Comparison of ENCODE assay signal across 9 mouse cellular contexts in genomic region chr5:32712221-32713041, GRCm38 (mm10).
A peak's percentile ranks its signal among the peaks of the same experiment; 100 is the strongest.
DNase-seq lines count a peak whose midpoint lies in the region; ATAC-seq and TF ChIP-seq lines count a peak whose summit lies in the region.
"Had no signal": no experiment of that assay in that cellular context is flagged by ENCODE, and none has a peak within 500 bp of the region (broad histone marks: within the 10 kb centered on the region; RNA-seq: fewer than 3 reads in every experiment).

No protein-coding gene starts in this region.

- H3K27me3 ChIP-seq in kidney, postnatal 0 days (ENCODE audit: insufficient read depth, low read length): no peaks in the 10 kb centered on the region
- H3K27me3 ChIP-seq in intestine, embryonic 14.5 days (replicated peaks; ENCODE audit: control insufficient read depth, insufficient read depth, low read length): no peaks in the 10 kb centered on the region

- no peak for ATAC-seq in kidney, postnatal 0 days (replicated peaks; ENCODE audit: low FRiP score, low read depth)
- ATAC-seq in intestine, embryonic 14.5 days (replicated peaks; ENCODE audit: low FRiP score, low TSS enrichment, low read depth): no peak

- no peaks in the 10 kb centered on the region for H3K36me3 ChIP-seq in kidney, postnatal 0 days (ENCODE audit: insufficient read depth, low read length)
- H3K36me3 ChIP-seq in intestine, embryonic 14.5 days (ENCODE audit: control insufficient read depth, insufficient read depth, low read length): no peaks in the 10 kb centered on the region

- H3K4me2 ChIP-seq in kidney, postnatal 0 days (ENCODE audit: low read length): peak overlapping the region; percentile 67; the same call in 1 of the 2 replicates
- H3K4me2 ChIP-seq in intestine, embryonic 14.5 days (ENCODE audit: low read length): peak overlapping the region; percentile 74

- no peaks in the 10 kb centered on the region for H3K9me3 ChIP-seq in kidney, postnatal 0 days (replicated peaks; ENCODE audit: low read length)
- H3K9me3 ChIP-seq in intestine, embryonic 14.5 days (ENCODE audit: control insufficient read depth, low read length): no peaks in the 10 kb centered on the region

- TF ChIP-seq CTCF in kidney, postnatal 0 days (IDR thresholded peaks at IDR 0.05; ENCODE audit: low read depth): no peak
- no peak for TF ChIP-seq CTCF in brain, embryonic 14.5 days (IDR thresholded peaks at IDR 0.05; ENCODE audit: borderline replicate concordance, extremely low read depth, insufficient read depth, insufficient read length)

- H3K9ac ChIP-seq in kidney, postnatal 0 days (ENCODE audit: low read depth, low read length): no peak overlapping the region
- peak overlapping the region; percentile 52; the same call in 1 of the 2 replicates for H3K9ac ChIP-seq in intestine, embryonic 14.5 days (ENCODE audit: low read length)

- 66% methylated on average over 4 of the region's 4 CpGs for WGBS in kidney, postnatal 0 days
- 61% methylated on average over 4 of the region's 4 CpGs for WGBS in intestine, embryonic 14.5 days

- TF ChIP-seq POLR2A in brain, embryonic 14.5 days (IDR thresholded peaks at IDR 0.05; ENCODE audit: borderline replicate concordance, extremely low read depth, insufficient read depth, insufficient read length, poor library complexity, severe bottlenecking): no peak

- no peak overlapping the region for H3K4me3 ChIP-seq in kidney, postnatal 0 days (replicated peaks; ENCODE audit: low read depth, low read length)
- H3K4me3 ChIP-seq in intestine, embryonic 14.5 days (ENCODE audit: low read depth, low read length): peak overlapping the region; percentile 57; the same call in 1 of the 2 replicates

- 0 out of 2 replicates have a peak overlapping the region, but pooled peaks have one; percentile 92 for H3K27ac ChIP-seq in kidney, postnatal 0 days
- peak overlapping the region; percentile 92; the same call in 1 of the 2 replicates for H3K27ac ChIP-seq in intestine, embryonic 14.5 days (ENCODE audit: low read depth)

- DNase-seq in kidney, postnatal 0 days (ENCODE audit: low spot score): no peak
- DNase-seq in kidney, adult 9 months: no peak
- peak; percentile 13 for DNase-seq in brain, embryonic 14.5 days (ENCODE audit: low read depth)
- peak; percentile 49 for DNase-seq in intestine, embryonic 14.5 days (ENCODE audit: low spot score)
- peak; percentile 12 for DNase-seq in neural tube, embryonic 10.5 days (ENCODE audit: extremely low spot score, low spot score)
- DNase-seq in cerebellum, postnatal 10 days: no peak
- no peak for DNase-seq in layer of hippocampus, adult 8-10 months (ENCODE audit: low spot score in 2 of 2)
- no peak for DNase-seq in cerebellum, postnatal 14 days
- DNase-seq: adrenal gland, postnatal 36 days had no signal

- H3K4me1 ChIP-seq in kidney, postnatal 0 days (replicated peaks; ENCODE audit: insufficient read depth, low read length): no peaks in the 10 kb centered on the region
- H3K4me1 ChIP-seq in intestine, embryonic 14.5 days (replicated peaks; ENCODE audit: control insufficient read depth, insufficient read depth, low read length): no peaks in the 10 kb centered on the region

Comparison
In these comparisons a context has a peak if more than half of its experiments do, and no peak if none do; other contexts are left out.
1. DNase-seq: peak in brain, embryonic 14.5 days (single experiment), intestine, embryonic 14.5 days (single experiment) and neural tube, embryonic 10.5 days (single experiment); none in kidney, postnatal 0 days (single experiment), kidney, adult 9 months (single experiment), cerebellum, postnatal 10 days (0 of 2), layer of hippocampus, adult 8-10 months (0 of 2) and cerebellum, postnatal 14 days (0 of 2).